Mouse (Mus musculus): ENCODE results near the gene Mageh1. TPM values are rescaled to one million over a fixed set of nuclear protein-coding genes. Genes with fewer than 3 reads are reported as not detected.
A peak's percentile ranks its signal among the peaks of the same experiment; 100 is the strongest.
"Not testable (repeated sequence)": the region's sequence is repeated elsewhere in the genome, so short reads cannot be mapped to it uniquely, and the experiment has no call there.

Gene Mageh1
- total and polyA plus RNA-seq, 2 experiments from 2014 or later: 116 to 155 TPM

GRCm38 (mm10) chrX:153007021-153007684, 30.2 kb downstream of the Mageh1 start:
- Histone ChIP-seq H3K9me3 (ENCODE audit: low read length) (no peaks in the 10 kb centered on the region), H3K4me2 (ENCODE audit: low read depth, low read length, poor library complexity, severe bottlenecking) (peak overlapping the region; percentile 58), H3K4me3 (ENCODE audit: low read depth, low read length) (peak overlapping the region; percentile 49), H3K4me1 (ENCODE audit: insufficient read depth, low read length) (no peaks in the 10 kb centered on the region), H3K36me3 (ENCODE audit: insufficient read depth, low read length) (no peaks in the 10 kb centered on the region), H3K27me3 (ENCODE audit: insufficient read depth, low read length) (no peaks in the 10 kb centered on the region), H3K9ac (replicated peaks; ENCODE audit: low read length, poor library complexity, severe bottlenecking) (peak overlapping the region; percentile 63), H3K27ac (ENCODE audit: low read depth, low read length) (peak overlapping the region; percentile 81)
- TF ChIP-seq CTCF (IDR thresholded peaks at IDR 0.05): no peak
- 35% methylated on average over 54 of the region's 58 CpGs for WGBS
- peak; percentile 50 for DNase-seq (ENCODE audit: low spot score)
- peak; percentile 89 for ATAC-seq (ENCODE audit: low FRiP score)

GRCm38 (mm10) chrX:153006387-153006841, 31.0 kb downstream of the Mageh1 start, which contains the start of gene Usp51:
Gene Usp51, plus strand, starts transcription at chrX:153006469.
- Histone ChIP-seq H3K9ac (replicated peaks; ENCODE audit: low read length, poor library complexity, severe bottlenecking) (peak within 1 kb of the TSS; percentile 63), H3K4me3 (ENCODE audit: low read depth, low read length) (peak within 1 kb of the TSS; percentile 49), H3K27ac (ENCODE audit: low read depth, low read length) (peak within 1 kb of the TSS; percentile 81), H3K4me1 (ENCODE audit: insufficient read depth, low read length) (no peaks in the 10 kb centered on the region), H3K9me3 (ENCODE audit: low read length) (no peaks in the 10 kb centered on the region), H3K36me3 (ENCODE audit: insufficient read depth, low read length) (no peaks in the 10 kb centered on the region), H3K27me3 (ENCODE audit: insufficient read depth, low read length) (no peaks in the 10 kb centered on the region), H3K4me2 (ENCODE audit: low read depth, low read length, poor library complexity, severe bottlenecking) (peak within 1 kb of the TSS; percentile 58)
- TF ChIP-seq CTCF (IDR thresholded peaks at IDR 0.05): peak; percentile 53
- 19% methylated on average over 23 of the region's 23 CpGs for WGBS
- peak; percentile 84 for ATAC-seq (ENCODE audit: low FRiP score)
- peak; percentile 54 for DNase-seq (ENCODE audit: low spot score)

DNA sequence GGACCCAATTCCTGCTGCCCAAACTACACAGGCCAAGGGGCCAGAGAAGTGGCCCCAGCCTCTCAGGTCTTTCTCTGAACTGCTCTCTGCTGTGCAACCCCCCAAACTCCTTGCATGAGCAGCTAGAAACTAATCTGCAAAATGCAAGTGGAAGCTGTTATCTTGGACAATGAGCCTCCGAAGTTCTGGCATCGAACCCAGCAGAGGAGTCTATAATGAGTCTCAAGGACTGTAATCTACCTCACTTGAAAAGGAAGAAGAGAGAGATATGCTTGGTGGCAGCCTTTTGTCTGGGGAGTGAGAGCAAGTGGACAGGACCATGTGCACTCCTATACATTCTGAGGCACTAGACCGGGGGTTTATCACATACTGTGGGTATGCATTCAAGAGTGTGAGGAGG, 41.3 kb downstream of the Mageh1 start:
- not testable (repeated sequence) for ATAC-seq (ENCODE audit: low FRiP score); H3K27me3 ChIP-seq (ENCODE audit: insufficient read depth, low read length)
- WGBS: no CpG with 5 or more reads among the region's 3 CpGs

GRCm38 (mm10) chrX:152989852-152990251, 47.5 kb downstream of the Mageh1 start:
- not testable (repeated sequence) for H3K4me3 ChIP-seq (ENCODE audit: low read depth, low read length); H3K27me3 ChIP-seq (ENCODE audit: insufficient read depth, low read length); ATAC-seq (ENCODE audit: low FRiP score); H3K36me3 ChIP-seq (ENCODE audit: insufficient read depth, low read length); DNase-seq (ENCODE audit: low spot score); H3K9me3 ChIP-seq (ENCODE audit: low read length); H3K9ac ChIP-seq (replicated peaks; ENCODE audit: low read length, poor library complexity, severe bottlenecking); H3K27ac ChIP-seq (ENCODE audit: low read depth, low read length); H3K4me1 ChIP-seq (ENCODE audit: insufficient read depth, low read length); H3K4me2 ChIP-seq (ENCODE audit: low read depth, low read length, poor library complexity, severe bottlenecking)

More for the DNA sequence above, 41.3 kb downstream of the Mageh1 start:
- not testable (repeated sequence) for H3K4me1 ChIP-seq (ENCODE audit: insufficient read depth, low read length); H3K4me3 ChIP-seq (ENCODE audit: low read depth, low read length); H3K4me2 ChIP-seq (ENCODE audit: low read depth, low read length, poor library complexity, severe bottlenecking); H3K27ac ChIP-seq (ENCODE audit: low read depth, low read length); H3K9ac ChIP-seq (replicated peaks; ENCODE audit: low read length, poor library complexity, severe bottlenecking); H3K36me3 ChIP-seq (ENCODE audit: insufficient read depth, low read length); DNase-seq (ENCODE audit: low spot score); H3K9me3 ChIP-seq (ENCODE audit: low read length)

Other genes with a start within 250 kb of the Mageh1 start
- 2.4 and 5.4 TPM in 2 replicates for gene Usp51, start 31.1 kb downstream of the Mageh1 start, total RNA-seq (2014; rRNA removed)
- 3.4 and 3.9 TPM in 2 replicates for gene Usp51, start 31.1 kb downstream of the Mageh1 start, polyA plus RNA-seq (2015; fragmentation: Nextera tagmentation; extraction: Ambion mirVana)
- gene Foxr2, start 81.2 kb upstream of the Mageh1 start, total RNA-seq (2014; rRNA removed): 1.3 and 1.7 TPM in 2 replicates
- 1.5 and 1.6 TPM in 2 replicates for gene Foxr2, start 81.2 kb upstream of the Mageh1 start, polyA plus RNA-seq (2015; fragmentation: Nextera tagmentation; extraction: Ambion mirVana)
- gene Rragb, start 102.4 kb upstream of the Mageh1 start, total RNA-seq (2014; rRNA removed): 76.0 and 78.9 TPM in 2 replicates
- gene Rragb, start 102.4 kb upstream of the Mageh1 start, polyA plus RNA-seq (2015; fragmentation: Nextera tagmentation; extraction: Ambion mirVana): 10.8 and 13.9 TPM in 2 replicates
- 21.0 and 26.2 TPM in 2 replicates for gene Klf8, start 199.9 kb upstream of the Mageh1 start, total RNA-seq (2014; rRNA removed)
- 4.7 and 5.3 TPM in 2 replicates for gene Klf8, start 199.9 kb upstream of the Mageh1 start, polyA plus RNA-seq (2015; fragmentation: Nextera tagmentation; extraction: Ambion mirVana)